Mouse (Mus musculus): ENCODE measurements around the gene Nsd1. TPM values are rescaled to one million over a fixed set of nuclear protein-coding genes. Genes with fewer than 3 reads are reported as not detected.

Nsd1 gene
- polyA plus RNA-seq, 1 experiment from 2014 or later: 96.3 TPM

DNA sequence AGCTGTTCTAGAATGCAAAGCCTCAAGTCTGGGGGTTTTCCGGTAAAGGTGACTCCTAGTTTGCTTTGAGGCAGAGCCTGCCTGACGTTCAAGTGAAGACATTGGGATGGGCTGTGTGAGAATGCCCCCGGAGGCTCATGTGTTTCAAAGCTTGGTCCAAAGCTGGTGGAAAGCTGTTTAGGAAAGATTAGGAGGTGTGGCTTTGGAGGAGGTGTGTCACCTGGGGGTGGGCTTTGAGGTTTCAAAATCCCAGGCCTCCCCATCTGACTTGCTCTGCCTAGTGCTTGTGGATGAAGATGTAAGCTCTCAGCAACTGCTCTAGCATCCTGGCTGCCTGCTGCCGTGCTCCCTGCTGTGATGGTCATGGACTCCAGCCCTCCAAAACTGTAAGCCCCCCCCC lies 126.1 kb downstream of the Nsd1 start:
- Histone ChIP-seq H3K9me3 (ENCODE audit: control insufficient read depth, low read depth, low read length) (no peaks in the 10 kb centered on the region), H3K36me3 (ENCODE audit: control insufficient read depth, insufficient read depth, low read length) (no peaks in the 10 kb centered on the region), H3K4me1 (ENCODE audit: control insufficient read depth, insufficient read depth, low read length) (peaks cover 3% of the 10 kb centered on the region; the same call in 1 of the 2 replicates), H3K27me3 (ENCODE audit: control insufficient read depth, insufficient read depth, low read length) (no peaks in the 10 kb centered on the region), H3K4me3 (ENCODE audit: low read depth, low read length) (no peak overlapping the region), H3K27ac (ENCODE audit: low read length) (no peak overlapping the region), H3K9ac (replicated peaks; ENCODE audit: low read depth, low read length) (no peak overlapping the region), H3K4me2 (replicated peaks; ENCODE audit: low read depth, low read length) (no peak overlapping the region)
- ATAC-seq (ENCODE audit: insufficient number of reproducible peaks, insufficient read depth, low FRiP score, low read depth): no peak
- 77% methylated on average over 4 of the region's 4 CpGs for WGBS

DNA sequence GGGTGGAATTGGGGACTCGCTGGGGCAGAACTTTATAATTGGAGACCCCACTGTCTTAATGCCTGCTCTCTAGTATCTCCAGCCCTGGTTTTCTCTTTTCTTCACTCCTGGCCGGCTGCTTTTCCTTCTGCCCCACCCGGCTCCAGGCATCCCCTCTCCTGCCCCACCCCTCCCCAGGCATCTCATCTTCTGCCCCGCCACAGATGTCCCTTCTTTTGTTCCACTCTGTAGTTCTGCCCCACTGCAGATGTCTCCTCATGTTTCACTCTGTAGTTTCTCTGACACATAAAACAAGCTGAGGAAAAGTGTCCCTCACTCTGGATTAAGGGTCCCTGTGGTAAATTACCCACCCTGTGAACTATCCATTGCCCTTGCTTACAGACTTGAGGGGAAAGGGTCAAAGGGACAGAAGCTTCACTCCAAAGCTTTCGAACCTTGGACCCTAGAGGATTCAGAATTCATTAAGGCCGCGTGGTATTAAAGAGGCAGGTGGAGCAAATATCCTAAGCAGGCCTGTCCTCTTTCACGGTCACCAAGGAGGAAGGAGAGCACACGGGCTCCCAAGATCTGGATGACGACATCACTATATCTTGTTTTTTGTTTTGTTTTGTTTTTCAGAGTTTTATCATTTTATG lies 127.9 kb downstream of the Nsd1 start:
- Histone ChIP-seq H3K27me3 (ENCODE audit: control insufficient read depth, insufficient read depth, low read length) (no peaks in the 10 kb centered on the region), H3K4me2 (replicated peaks; ENCODE audit: low read depth, low read length) (no peak overlapping the region), H3K9ac (replicated peaks; ENCODE audit: low read depth, low read length) (no peak overlapping the region), H3K36me3 (ENCODE audit: control insufficient read depth, insufficient read depth, low read length) (no peaks in the 10 kb centered on the region), H3K4me3 (ENCODE audit: low read depth, low read length) (no peak overlapping the region), H3K9me3 (ENCODE audit: control insufficient read depth, low read depth, low read length) (no peaks in the 10 kb centered on the region), H3K27ac (ENCODE audit: low read length) (no peak overlapping the region), H3K4me1 (ENCODE audit: control insufficient read depth, insufficient read depth, low read length) (no peaks in the 10 kb centered on the region)
- no peak for ATAC-seq (ENCODE audit: insufficient number of reproducible peaks, insufficient read depth, low FRiP score, low read depth)
- WGBS: 77% methylated on average over 10 of the region's 10 CpGs

DNA sequence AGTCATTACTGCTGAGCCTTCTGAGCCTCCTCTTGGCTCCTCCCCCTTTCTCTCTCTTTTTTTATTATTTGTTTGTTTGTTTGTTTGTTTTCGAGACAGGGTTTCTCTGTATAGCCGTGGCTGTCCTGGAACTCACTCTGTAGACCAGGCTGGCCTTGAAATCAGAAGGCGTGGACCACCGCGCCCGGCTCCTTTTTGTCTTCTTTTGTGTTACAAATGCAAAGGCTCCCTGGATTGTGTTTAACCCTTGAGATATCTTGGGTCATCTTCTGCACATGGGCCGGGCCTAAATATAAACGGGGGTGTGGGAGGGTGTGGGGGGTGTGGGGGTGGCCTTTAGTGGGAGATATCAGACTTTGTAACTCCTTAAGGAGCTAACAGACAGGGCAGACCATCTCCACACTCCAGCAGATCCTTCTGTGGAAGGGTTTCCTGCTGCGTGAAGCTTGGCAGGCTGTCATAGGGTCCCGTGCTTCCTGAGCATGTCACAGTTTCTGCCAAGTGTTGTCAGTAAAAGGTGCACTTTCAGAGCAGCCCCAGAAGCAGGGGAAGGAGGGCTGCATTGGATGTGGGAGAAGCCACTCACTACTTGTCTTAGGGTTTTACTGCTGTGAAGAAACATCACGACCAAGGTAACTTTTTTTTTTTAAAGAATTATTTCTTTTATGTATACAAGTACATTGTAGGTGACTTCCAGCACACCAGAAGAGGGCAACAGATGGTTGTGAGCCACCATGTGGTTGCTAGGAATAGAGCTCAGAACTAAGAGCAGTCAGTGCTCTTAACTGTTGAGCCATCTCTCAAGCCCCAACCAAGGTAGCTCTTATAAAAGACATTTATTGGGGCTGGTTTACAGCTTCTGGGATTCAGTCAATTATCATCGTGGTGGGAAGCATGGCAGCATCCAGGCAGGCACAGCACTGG lies 128.8 kb downstream of the Nsd1 start:
- no peaks in the 10 kb centered on the region for H3K9me3 ChIP-seq (ENCODE audit: control insufficient read depth, low read depth, low read length)
- no peak overlapping the region for H3K4me2 ChIP-seq (replicated peaks; ENCODE audit: low read depth, low read length)
- H3K36me3 ChIP-seq (ENCODE audit: control insufficient read depth, insufficient read depth, low read length): no peaks in the 10 kb centered on the region
- H3K9ac ChIP-seq (replicated peaks; ENCODE audit: low read depth, low read length): no peak overlapping the region
- no peaks in the 10 kb centered on the region for H3K4me1 ChIP-seq (ENCODE audit: control insufficient read depth, insufficient read depth, low read length)
- no peak overlapping the region for H3K4me3 ChIP-seq (ENCODE audit: low read depth, low read length)
- no peak for ATAC-seq (ENCODE audit: insufficient number of reproducible peaks, insufficient read depth, low FRiP score, low read depth)
- no peak overlapping the region for H3K27ac ChIP-seq (ENCODE audit: low read length)
- 59% methylated on average over 12 of the region's 12 CpGs for WGBS
- H3K27me3 ChIP-seq (ENCODE audit: control insufficient read depth, insufficient read depth, low read length): no peaks in the 10 kb centered on the region

DNA sequence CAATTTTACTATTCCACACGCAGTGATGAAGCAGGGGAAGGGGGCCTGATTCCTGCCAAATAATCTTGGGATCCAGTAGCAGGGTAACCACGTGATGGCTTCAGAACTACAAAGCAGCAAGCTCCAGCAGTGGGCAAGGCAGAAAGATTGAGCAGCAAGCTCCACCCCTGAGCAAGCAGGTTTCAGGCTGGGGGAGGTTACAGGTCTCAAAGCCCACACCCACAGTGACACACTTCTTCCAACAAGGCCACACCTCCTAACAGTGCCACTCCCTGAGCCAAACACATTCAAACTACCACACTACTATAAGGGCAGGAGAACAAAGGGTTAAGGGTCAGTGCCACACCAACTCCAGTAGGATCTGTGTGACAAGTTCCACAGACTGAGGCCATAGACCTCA lies 129.7 kb downstream of the Nsd1 start:
- WGBS: 34% methylated on average over 2 of the region's 2 CpGs
- Histone ChIP-seq H3K4me3 (ENCODE audit: low read depth, low read length) (no peak overlapping the region), H3K27ac (ENCODE audit: low read length) (no peak overlapping the region), H3K9me3 (ENCODE audit: control insufficient read depth, low read depth, low read length) (no peaks in the 10 kb centered on the region), H3K27me3 (ENCODE audit: control insufficient read depth, insufficient read depth, low read length) (no peaks in the 10 kb centered on the region), H3K4me2 (replicated peaks; ENCODE audit: low read depth, low read length) (no peak overlapping the region), H3K4me1 (ENCODE audit: control insufficient read depth, insufficient read depth, low read length) (no peaks in the 10 kb centered on the region), H3K36me3 (ENCODE audit: control insufficient read depth, insufficient read depth, low read length) (peaks cover 3% of the 10 kb centered on the region; the same call in 1 of the 2 replicates), H3K9ac (replicated peaks; ENCODE audit: low read depth, low read length) (no peak overlapping the region)
- peak; percentile 78 for ATAC-seq (ENCODE audit: insufficient number of reproducible peaks, insufficient read depth, low FRiP score, low read depth)

DNA sequence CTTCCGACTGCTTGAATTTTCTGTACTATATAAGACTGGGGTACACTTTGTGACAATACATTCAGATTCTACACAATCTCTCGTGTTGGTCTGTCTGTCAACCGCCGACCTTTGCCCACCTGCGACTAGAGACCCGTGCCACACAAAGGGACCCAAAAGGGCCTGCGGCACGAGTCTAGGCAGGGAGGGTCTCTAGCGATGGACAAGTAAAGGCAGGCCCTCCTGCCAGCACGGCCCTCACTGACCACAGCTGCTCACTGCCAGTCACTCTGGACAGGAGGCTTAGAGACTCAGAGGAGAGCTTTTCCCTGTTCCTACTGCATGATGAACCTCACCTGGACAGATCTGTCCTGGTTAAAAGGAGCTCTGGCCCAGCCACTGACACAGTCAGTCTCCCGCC lies 132.9 kb downstream of the Nsd1 start:
- H3K9me3 ChIP-seq (ENCODE audit: control insufficient read depth, low read depth, low read length): no peaks in the 10 kb centered on the region
- H3K4me1 ChIP-seq (ENCODE audit: control insufficient read depth, insufficient read depth, low read length): no peaks in the 10 kb centered on the region
- no peak overlapping the region for H3K4me3 ChIP-seq (ENCODE audit: low read depth, low read length)
- H3K27me3 ChIP-seq (ENCODE audit: control insufficient read depth, insufficient read depth, low read length): no peaks in the 10 kb centered on the region
- H3K4me2 ChIP-seq (replicated peaks; ENCODE audit: low read depth, low read length): no peak overlapping the region
- H3K9ac ChIP-seq (replicated peaks; ENCODE audit: low read depth, low read length): no peak overlapping the region
- 25% methylated on average over 11 of the region's 11 CpGs for WGBS
- no peak for ATAC-seq (ENCODE audit: insufficient number of reproducible peaks, insufficient read depth, low FRiP score, low read depth)
- H3K27ac ChIP-seq (ENCODE audit: low read length): no peak overlapping the region
- peaks cover 35% of the 10 kb centered on the region for H3K36me3 ChIP-seq (ENCODE audit: control insufficient read depth, insufficient read depth, low read length)

DNA sequence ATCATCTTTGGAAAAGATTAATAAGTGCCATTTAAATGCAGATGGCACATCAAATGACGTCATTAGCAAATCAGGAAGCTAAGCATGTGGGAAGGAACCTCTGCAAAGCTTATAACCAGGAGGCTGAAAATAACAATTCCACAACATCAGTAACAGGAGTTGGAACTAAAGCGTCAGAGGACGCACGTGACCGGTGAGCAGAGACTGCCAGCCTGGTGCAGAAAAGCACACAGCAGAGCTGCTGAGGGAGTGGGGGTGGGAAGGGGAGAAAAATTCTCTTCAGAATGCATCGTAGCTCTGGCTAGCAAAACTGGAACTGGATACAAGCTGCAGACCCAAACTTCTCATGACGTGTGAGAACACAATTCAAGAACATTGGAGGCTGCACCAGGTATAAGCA lies 134.7 kb downstream of the Nsd1 start:
- no peaks in the 10 kb centered on the region for H3K9me3 ChIP-seq (ENCODE audit: control insufficient read depth, low read depth, low read length)

DNA sequence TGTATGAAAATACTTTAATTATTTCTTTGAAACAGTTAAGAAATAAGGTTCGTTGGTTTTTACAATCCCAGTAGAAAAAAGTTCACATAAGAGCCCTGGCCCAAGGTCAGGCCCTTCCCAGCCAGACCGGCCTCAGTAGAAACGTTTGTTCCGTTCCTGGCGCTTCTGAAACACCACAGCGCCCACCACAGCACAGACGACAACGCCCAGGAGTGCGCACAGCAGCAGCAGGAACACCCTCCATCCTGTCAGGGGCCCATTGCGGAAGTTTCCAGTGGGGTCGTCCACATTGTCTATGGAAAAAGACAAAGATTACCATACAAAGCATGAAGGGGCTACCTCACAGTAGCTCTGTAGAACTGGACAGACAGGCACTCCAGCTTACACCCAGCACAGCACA lies 137.2 kb downstream of the Nsd1 start:
- 86% methylated on average over 11 of the region's 11 CpGs for WGBS
- peaks cover 69% of the 10 kb centered on the region for H3K36me3 ChIP-seq (ENCODE audit: control insufficient read depth, insufficient read depth, low read length)

More for the DNA sequence above, 134.7 kb downstream of the Nsd1 start:
- Histone ChIP-seq H3K36me3 (ENCODE audit: control insufficient read depth, insufficient read depth, low read length) (peaks cover 53% of the 10 kb centered on the region), H3K27me3 (ENCODE audit: control insufficient read depth, insufficient read depth, low read length) (no peaks in the 10 kb centered on the region), H3K27ac (ENCODE audit: low read length) (no peak overlapping the region), H3K4me2 (replicated peaks; ENCODE audit: low read depth, low read length) (no peak overlapping the region), H3K4me3 (ENCODE audit: low read depth, low read length) (no peak overlapping the region), H3K4me1 (ENCODE audit: control insufficient read depth, insufficient read depth, low read length) (no peaks in the 10 kb centered on the region), H3K9ac (replicated peaks; ENCODE audit: low read depth, low read length) (no peak overlapping the region)
- no peak for ATAC-seq (ENCODE audit: insufficient number of reproducible peaks, insufficient read depth, low FRiP score, low read depth)
- WGBS: 89% methylated on average over 7 of the region's 7 CpGs

DNA sequence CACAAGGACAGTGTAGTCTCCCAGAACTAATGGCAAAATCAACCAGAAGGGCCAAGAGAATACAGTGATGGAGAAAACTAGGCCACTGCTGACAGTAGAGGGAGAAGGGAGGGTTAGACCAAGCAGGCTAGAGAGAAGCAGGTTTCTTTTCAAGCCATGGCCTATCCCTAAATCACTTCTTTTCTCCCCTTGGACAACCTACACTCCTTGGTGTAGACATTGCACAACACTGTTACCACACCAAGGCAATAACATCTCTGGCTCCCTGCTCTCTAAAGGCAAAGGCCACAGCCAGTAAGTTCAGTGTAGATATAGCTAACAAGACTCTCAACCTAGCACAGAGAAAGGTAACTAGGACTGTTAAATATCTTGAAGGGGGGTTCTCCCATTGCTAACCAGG lies 151.6 kb downstream of the Nsd1 start:
- Histone ChIP-seq H3K4me2 (replicated peaks; ENCODE audit: low read depth, low read length) (peak overlapping the region; percentile 83), H3K36me3 (ENCODE audit: control insufficient read depth, insufficient read depth, low read length) (peaks cover 16% of the 10 kb centered on the region; the same call in 1 of the 2 replicates), H3K9me3 (ENCODE audit: control insufficient read depth, low read depth, low read length) (no peaks in the 10 kb centered on the region), H3K27ac (ENCODE audit: low read length) (no peak overlapping the region), H3K9ac (replicated peaks; ENCODE audit: low read depth, low read length) (no peak overlapping the region), H3K4me1 (ENCODE audit: control insufficient read depth, insufficient read depth, low read length) (peaks cover 14% of the 10 kb centered on the region; the same call in 1 of the 2 replicates), H3K4me3 (ENCODE audit: low read depth, low read length) (peak overlapping the region; percentile 88), H3K27me3 (ENCODE audit: control insufficient read depth, insufficient read depth, low read length) (no peaks in the 10 kb centered on the region)
- ATAC-seq (ENCODE audit: insufficient number of reproducible peaks, insufficient read depth, low FRiP score, low read depth): no peak

More for the DNA sequence above, 137.2 kb downstream of the Nsd1 start:
- no peaks in the 10 kb centered on the region for H3K9me3 ChIP-seq (ENCODE audit: control insufficient read depth, low read depth, low read length)
- no peak for ATAC-seq (ENCODE audit: insufficient number of reproducible peaks, insufficient read depth, low FRiP score, low read depth)
- no peak overlapping the region for H3K27ac ChIP-seq (ENCODE audit: low read length)
- H3K27me3 ChIP-seq (ENCODE audit: control insufficient read depth, insufficient read depth, low read length): no peaks in the 10 kb centered on the region
- H3K4me3 ChIP-seq (ENCODE audit: low read depth, low read length): no peak overlapping the region
- H3K4me1 ChIP-seq (ENCODE audit: control insufficient read depth, insufficient read depth, low read length): no peaks in the 10 kb centered on the region
- H3K4me2 ChIP-seq (replicated peaks; ENCODE audit: low read depth, low read length): no peak overlapping the region
- no peak overlapping the region for H3K9ac ChIP-seq (replicated peaks; ENCODE audit: low read depth, low read length)
